Mouse (Mus musculus) embryo, embryonic 9.5 days (tissue): ENCODE results near the gene Foxo6.
A peak's percentile ranks its signal among the peaks of the same experiment; 100 is the strongest.

Experiments
- DNase-seq: peaks from one replicate; pipeline ENCODE4 v3.0.0-alpha.2; 2017; ENCODE audit errors: extremely low spot score

Foxo6 gene

DNA sequence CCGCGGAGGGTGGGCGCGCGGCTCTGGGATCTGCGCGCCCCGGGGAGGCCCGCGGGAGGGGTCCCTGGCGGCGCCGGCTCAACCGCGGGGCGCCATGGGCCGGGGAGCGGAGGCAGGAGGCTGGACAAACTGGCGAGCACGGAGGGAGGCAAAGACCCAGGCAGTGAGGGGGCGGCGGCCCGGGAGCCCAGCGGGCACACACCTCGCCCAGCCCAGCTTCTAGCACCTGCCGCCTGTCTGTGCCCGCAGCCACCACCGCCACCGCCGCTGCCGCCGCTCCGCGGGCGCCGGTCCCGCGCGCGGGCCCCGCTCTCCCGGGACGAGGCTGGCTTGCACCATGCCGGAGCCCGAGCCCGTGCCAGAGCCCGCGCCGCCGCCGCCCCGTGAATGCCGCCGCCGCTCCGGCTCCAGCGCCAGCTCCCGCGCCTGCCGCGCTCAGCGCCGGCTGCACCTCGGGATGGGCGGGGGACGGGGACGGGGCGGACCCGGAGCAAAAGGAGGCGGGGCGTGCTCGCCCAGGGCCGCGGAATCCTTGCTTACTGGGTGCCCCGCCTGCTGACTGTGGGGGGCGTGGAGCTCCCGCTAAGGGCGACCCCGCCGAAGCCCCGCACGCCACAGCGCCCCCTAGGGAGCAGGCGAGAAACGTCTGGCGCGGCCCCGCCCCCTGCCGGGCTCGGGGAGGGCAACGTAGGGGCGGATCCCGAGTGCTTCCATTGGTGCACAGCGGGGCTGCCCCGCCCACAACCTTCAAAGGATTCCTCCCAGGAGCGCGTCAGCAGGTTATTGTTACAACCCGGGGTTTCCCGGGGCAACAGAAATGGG is at the start of gene Foxo6:
TSS of gene Foxo6 (minus strand) at position 60 of the 822 bp plus-strand sequence.
- peak; percentile 99 for DNase-seq

DNA sequence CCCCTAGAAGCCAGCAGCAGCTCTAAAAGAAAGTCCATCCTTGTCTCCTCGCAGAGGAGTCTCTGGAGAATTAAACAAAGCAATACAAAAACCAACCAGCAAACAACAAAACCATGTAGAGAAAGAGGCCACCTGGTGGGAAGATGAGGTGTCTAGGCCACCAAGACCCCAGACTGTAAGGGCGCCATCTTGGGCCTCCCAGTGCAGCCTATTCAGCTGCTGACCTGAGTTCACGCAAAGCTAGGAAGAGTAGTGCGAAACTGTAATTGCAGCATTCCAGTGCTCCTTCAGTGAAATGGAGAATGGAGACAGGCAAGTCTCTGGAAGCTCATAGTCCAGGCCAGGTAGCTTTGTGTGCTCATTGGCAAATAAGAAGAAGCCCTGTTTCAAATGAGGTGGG is 47.2 kb upstream of the Foxo6 start:
- DNase-seq, result no peak

DNA sequence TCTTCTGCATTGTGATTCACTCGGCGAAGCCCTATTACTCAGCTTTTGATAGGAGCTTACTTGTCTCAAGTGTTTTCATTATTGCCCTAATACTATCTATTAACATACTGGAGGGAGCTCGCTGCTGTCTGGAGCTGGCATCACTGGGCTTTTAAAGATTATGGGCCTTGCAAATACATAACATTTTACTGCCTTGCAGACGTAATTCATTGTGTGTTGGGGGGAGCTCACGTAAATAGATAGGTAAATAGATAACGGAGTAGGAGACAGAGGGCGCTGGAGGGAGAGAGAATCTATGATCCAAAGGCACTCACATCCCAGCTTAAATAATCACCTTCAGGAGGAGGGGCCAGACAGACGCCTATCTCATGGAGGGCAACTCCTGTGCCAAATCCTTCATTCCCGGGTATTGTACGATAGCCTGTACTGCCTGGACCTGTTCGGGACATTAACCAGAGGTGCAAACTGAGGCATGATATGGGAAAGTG is 45.8 kb upstream of the Foxo6 start:
- no peak for DNase-seq

DNA sequence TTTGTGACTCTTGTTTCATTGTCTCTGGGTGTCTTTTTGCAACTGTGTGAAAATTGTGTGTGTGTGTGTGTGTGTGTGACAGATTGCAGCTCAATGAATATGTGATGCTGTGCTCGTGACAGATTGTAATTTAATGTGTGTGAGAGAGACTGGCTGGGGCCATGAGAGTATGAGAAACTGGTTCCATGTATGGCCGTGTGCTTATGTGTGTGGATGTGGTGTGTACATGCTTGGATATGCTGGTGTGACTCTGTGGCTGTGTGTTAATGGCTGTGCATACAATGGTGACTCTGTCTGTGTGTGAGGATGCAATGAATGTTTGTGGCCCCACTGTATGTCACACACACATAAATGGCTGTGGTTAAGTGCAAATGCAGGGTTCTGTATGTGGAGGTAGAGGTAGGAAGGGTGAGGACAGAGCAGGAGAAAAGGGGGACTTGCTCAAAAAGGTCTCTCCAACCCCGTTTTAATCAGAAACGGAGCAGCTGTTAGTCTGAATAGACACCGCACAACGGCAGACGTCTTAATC is 45.3 kb upstream of the Foxo6 start:
- DNase-seq, result no peak

DNA sequence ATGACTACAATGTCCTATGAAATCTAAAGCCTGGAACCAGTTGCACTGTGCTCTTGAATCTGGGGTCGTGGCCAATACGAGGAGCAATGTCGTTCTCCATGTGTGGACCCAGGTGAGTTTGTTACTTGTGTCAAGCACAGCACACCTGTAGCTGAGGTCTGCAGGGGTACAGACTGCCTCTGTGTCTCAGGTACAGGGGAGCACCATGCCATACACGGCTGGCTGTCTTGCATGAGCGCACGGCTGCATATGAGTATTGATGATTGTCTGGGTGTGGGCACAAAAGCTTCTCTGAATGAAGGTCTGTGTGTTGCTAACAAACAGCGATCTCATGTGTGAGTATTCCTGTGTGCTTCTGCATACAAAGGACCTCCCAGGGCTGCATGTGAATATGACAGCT is 44.8 kb upstream of the Foxo6 start:
- no peak for DNase-seq

DNA sequence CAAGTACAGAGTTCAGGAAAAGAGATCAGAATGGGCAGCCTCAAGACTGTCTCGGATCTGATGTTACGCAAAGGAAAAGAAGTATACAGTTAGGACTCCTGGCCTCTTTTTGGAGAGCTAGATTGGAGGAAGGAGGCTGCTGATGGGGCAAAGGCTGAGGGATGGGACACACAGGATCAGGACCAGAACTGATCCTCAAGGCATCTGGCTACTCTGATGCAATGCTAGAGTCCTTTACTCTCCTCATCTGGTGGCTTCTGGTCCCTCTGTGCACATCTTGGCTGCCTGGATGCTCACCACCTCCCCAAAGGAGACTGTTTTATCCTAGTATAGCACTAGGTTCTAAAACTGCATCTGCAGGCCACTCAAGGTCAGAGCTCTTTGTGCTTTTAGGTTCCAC is 44.4 kb upstream of the Foxo6 start:
- DNase-seq, result no peak

- DNase-seq, result no peak
These were observed 38.6 kb upstream of the Foxo6 start for GRCm38 (mm10) chr4:120325748-120326147.

- DNase-seq, result no peak
These were observed 37.9 kb upstream of the Foxo6 start for GRCm38 (mm10) chr4:120325051-120325450.

DNA sequence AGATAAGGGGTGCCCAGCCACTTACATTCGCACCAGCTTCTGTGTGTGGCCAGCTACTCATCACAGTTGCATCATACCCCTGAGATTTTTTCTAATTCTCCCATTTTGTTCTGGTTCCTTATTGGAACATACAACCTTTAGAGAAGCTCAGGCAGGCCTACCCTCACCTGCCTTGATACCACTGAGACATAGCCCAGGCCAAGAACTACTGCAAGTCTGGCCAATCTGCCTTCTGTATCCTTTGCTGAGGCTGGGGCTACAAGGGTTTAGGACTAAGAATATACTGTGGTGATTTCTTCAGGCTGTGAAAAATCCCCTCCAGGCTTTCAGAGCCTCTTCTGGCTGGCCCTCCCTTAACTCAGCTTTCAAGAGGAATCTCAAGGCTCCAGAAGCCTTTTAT is 36.7 kb upstream of the Foxo6 start:
- no peak for DNase-seq

DNA sequence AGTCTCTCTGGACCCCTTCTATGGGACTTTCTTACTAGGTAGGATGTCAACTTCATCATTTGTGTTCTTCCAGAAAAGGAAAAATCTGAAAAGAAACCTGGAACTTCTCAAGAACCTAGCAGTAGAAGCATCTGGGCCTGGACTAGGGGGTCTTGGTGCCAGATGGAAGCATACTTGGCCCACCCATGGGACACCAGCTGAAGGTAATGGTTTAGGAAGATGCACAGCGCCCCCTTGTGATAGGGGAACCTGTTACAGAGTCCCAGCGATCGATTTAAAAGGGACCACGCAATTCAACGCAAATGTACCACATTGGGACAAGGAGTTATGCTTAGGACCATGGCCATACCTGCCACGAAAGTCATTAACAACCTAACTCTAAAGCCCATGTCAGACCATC is 36.0 kb upstream of the Foxo6 start:
- peak; percentile 17 for DNase-seq

DNA sequence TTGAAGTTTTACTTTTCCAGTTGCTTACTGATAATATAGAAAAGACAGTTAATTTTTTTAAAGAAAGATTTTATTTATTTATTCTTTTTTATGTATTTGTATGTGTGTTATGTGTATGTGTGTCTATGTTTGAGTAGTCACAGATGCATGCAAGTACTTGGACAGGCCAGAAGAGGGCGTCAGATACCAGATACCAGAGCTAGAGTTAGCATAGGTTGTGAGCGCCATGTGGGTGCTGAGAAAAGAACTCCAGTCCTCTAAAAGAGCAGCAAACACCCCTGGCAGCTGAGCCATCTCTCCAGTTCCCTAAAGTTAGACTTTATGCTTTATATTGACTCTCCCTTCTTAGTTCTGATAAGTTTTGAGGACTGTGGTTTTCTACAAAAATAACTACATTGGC is 30.4 kb upstream of the Foxo6 start:
- no peak for DNase-seq

GRCm38 (mm10) chr4:120316716-120317115 is 29.6 kb upstream of the Foxo6 start:
- no peak for DNase-seq

- no peak for DNase-seq
These were observed 27.4 kb upstream of the Foxo6 start for GRCm38 (mm10) chr4:120314571-120314970.

- no peak for DNase-seq
These were observed 26.2 kb upstream of the Foxo6 start for GRCm38 (mm10) chr4:120313309-120313708.

- DNase-seq, result no peak
These were observed 17.4 kb upstream of the Foxo6 start for GRCm38 (mm10) chr4:120304580-120304979.

DNA sequence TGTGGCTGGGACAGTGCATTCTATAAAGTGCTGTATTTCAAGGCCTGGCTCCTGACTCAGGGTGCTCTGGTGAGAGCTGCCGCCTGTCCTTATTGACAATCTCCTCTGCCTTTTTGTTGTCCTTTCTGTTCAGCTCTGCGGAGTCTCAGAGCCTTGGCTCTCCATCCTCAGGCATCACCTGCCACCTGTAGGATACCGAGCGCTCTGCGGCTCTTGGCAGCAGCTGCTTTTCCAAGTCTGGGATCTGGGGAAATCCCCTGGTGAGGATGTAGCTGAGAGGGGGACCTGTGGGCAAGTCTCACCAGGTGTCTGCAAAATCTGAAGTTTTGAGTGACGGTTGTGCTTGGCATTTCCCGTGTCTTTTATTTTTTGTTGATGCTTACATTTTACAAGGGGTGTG is 12.1 kb upstream of the Foxo6 start:
- no peak for DNase-seq

- DNase-seq, result no peak
These were observed 4.1 kb upstream of the Foxo6 start for GRCm38 (mm10) chr4:120291106-120291822.

GRCm38 (mm10) chr4:120290486-120290885 is 3.3 kb upstream of the Foxo6 start:
- no peak for DNase-seq

DNA sequence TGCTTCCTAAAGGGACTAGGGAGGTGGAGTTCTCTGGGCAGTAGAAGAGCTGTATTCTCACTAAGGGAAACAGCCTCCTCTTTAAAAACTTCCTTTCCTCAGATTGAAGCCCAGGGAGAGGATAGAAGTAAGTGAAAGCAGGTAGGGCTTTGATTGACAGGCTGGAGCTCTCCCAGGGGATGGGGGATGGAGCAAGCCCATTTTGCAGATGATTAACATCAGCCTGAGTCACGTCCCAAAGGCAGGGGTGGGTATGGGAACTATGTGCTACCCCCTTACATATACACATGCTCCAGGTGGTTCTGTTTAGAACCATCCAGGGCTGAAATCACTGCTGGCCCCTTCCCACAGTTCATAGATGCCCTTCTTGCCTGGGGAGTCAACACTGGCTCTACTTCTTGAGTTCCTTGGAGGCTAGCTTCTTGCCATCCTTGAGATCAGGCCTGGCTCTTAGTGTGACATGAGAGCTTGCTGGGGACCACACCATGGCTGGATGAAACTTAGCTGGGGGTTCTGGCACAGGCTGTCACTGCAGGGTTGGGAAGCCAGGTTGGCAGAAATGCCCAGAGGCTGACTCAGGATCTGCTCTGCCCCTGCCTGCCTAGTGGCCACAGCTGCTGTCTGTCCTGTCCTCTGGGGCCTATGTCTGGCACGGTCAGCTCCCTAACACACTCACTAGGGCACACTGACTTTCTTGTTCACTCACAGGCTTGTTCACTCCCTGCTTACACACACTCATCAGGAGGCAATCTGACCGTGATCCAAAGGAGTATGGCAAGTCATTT is 2.2 kb upstream of the Foxo6 start:
- no peak for DNase-seq

DNA sequence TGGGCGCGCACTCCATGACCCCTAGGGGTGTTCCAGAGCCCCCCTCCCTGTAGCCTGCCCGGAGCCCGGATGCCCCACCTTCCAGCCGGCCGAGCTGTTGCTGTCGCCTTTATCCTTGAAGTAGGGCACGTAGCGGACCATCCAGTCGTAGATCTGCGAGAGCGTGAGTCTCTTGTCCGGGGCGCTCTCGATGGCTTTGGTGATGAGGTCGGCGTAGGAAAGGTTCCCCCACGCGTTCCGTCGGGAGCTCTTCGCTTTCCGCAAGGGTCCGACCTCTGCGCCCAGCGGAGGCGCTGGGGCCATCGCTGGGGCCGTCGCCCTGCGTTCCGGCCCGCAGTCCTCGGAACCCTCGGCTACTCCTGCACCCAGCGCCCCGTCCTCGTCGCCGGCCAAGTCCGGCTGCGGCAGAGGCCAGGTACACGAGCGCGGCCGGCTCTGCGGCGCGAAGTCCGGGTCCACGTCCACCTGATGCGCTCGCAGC is 348 bp downstream of the Foxo6 start:
- DNase-seq, result peak; percentile 34

- no peak for DNase-seq
These were observed 1.4 kb downstream of the Foxo6 start for GRCm38 (mm10) chr4:120285730-120286129.

DNA sequence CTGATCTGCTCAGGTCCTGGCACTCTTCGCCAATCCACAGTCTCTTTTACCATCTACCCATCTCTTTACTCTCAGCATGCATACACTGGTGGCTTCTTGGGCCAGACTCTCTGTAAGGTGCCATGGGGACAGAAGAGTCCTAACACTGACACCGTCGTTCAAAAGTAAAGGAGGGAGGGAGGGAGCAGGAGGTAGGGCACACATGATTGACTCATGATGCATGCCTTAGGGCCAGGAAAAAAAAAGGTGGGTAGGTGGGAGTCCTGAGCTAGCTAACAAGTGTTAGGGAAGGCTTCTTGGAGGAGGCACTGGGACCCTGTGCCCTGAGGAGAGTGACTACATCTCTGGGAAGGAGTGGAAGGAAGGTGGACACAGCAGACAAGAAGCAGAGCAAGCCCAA is 1.9 kb downstream of the Foxo6 start:
- DNase-seq, result no peak
